Mouse (Mus musculus): Measurements from ENCODE around the gene Psmd13. TPM values are rescaled to one million over a fixed set of nuclear protein-coding genes. Genes with fewer than 3 reads are reported as not detected.
"Not testable (repeated sequence)": the region's sequence is repeated elsewhere in the genome, so short reads cannot be mapped to it uniquely, and the experiment has no call there.

Psmd13 gene
- polyA plus RNA-seq, 1 experiment from 2014 or later = 78.6 TPM

- WGBS (ENCODE audit: missing documents) = 3% methylated on average over 7 of the region's 7 CpGs
- peaks cover 62% of the 10 kb centered on the region for H3K79me2 ChIP-seq (ENCODE audit: inconsistent target)
- H3K36me3 ChIP-seq (ENCODE audit: inconsistent target) = peaks cover 6% of the 10 kb centered on the region; the same call in 1 of the 2 replicates
- H3K4me3 ChIP-seq (ENCODE audit: inconsistent target) = no peak overlapping the region
- H3K27ac ChIP-seq = peak overlapping the region; percentile 33
Observed at GRCm38 (mm10) chr7:140879355-140879754, 2.4 kb upstream of the Psmd13 start.

- peak overlapping the region; percentile 59 for H3K27ac ChIP-seq
- H3K4me3 ChIP-seq (ENCODE audit: inconsistent target) = peak overlapping the region; percentile 100
- H3K36me3 ChIP-seq (ENCODE audit: inconsistent target) = peaks cover 11% of the 10 kb centered on the region; the same call in 1 of the 2 replicates
- WGBS (ENCODE audit: missing documents) = 29% methylated on average over 3 of the region's 3 CpGs
- peaks cover 73% of the 10 kb centered on the region for H3K79me2 ChIP-seq (ENCODE audit: inconsistent target)
Observed at GRCm38 (mm10) chr7:140880419-140880818, 1.3 kb upstream of the Psmd13 start.

GRCm38 (mm10) chr7:140880865-140881515 lies 778 bp upstream of the Psmd13 start:
- 3% methylated on average over 8 of the region's 8 CpGs for WGBS (ENCODE audit: missing documents)
- Histone ChIP-seq H3K79me2 (ENCODE audit: inconsistent target) (peaks cover 78% of the 10 kb centered on the region), H3K27ac (peak overlapping the region; percentile 59), H3K4me3 (ENCODE audit: inconsistent target) (peak overlapping the region; percentile 100), H3K36me3 (ENCODE audit: inconsistent target) (peaks cover 12% of the 10 kb centered on the region; the same call in 1 of the 2 replicates)

GRCm38 (mm10) chr7:140882469-140882803 lies 668 bp downstream of the Psmd13 start:
- 0% methylated on average over 12 of the region's 12 CpGs for WGBS (ENCODE audit: missing documents)

GRCm38 (mm10) chr7:140890636-140891035 lies 8.9 kb downstream of the Psmd13 start:
- H3K79me2 ChIP-seq (ENCODE audit: inconsistent target); H3K27ac ChIP-seq; H3K4me3 ChIP-seq (ENCODE audit: inconsistent target): not testable (repeated sequence)
- WGBS (ENCODE audit: missing documents) = 99% methylated on average over 8 of the region's 16 CpGs
- H3K36me3 ChIP-seq (ENCODE audit: inconsistent target) = peaks cover 75% of the 10 kb centered on the region

More at GRCm38 (mm10) chr7:140882469-140882803, 668 bp downstream of the Psmd13 start:
- H3K79me2 ChIP-seq (ENCODE audit: inconsistent target) = peaks cover 85% of the 10 kb centered on the region
- peak overlapping the region; percentile 90 for H3K27ac ChIP-seq
- H3K4me3 ChIP-seq (ENCODE audit: inconsistent target) = peak overlapping the region; percentile 100
- H3K36me3 ChIP-seq (ENCODE audit: inconsistent target) = peaks cover 26% of the 10 kb centered on the region; the same call in 1 of the 2 replicates

GRCm38 (mm10) chr7:140894031-140894430 lies 12.3 kb downstream of the Psmd13 start:
- Histone ChIP-seq H3K36me3 (ENCODE audit: inconsistent target) (peaks cover 74% of the 10 kb centered on the region), H3K4me3 (ENCODE audit: inconsistent target) (no peak overlapping the region), H3K79me2 (ENCODE audit: inconsistent target) (no peaks in the 10 kb centered on the region), H3K27ac (no peak overlapping the region)
- WGBS (ENCODE audit: missing documents) = 94% methylated on average over 7 of the region's 7 CpGs

GRCm38 (mm10) chr7:140894611-140895010 lies 12.8 kb downstream of the Psmd13 start:
- WGBS (ENCODE audit: missing documents) = 97% methylated on average over 3 of the region's 3 CpGs
- H3K79me2 ChIP-seq (ENCODE audit: inconsistent target) = no peaks in the 10 kb centered on the region
- H3K4me3 ChIP-seq (ENCODE audit: inconsistent target) = no peak overlapping the region
- H3K36me3 ChIP-seq (ENCODE audit: inconsistent target) = peaks cover 73% of the 10 kb centered on the region
- H3K27ac ChIP-seq = no peak overlapping the region

- 98% methylated on average over 7 of the region's 7 CpGs for WGBS (ENCODE audit: missing documents)
- no peak overlapping the region for H3K27ac ChIP-seq
- no peaks in the 10 kb centered on the region for H3K79me2 ChIP-seq (ENCODE audit: inconsistent target)
- peaks cover 57% of the 10 kb centered on the region for H3K36me3 ChIP-seq (ENCODE audit: inconsistent target)
- H3K4me3 ChIP-seq (ENCODE audit: inconsistent target) = no peak overlapping the region
Observed at GRCm38 (mm10) chr7:140897863-140898262, 16.1 kb downstream of the Psmd13 start.

GRCm38 (mm10) chr7:140899121-140899520 lies 17.4 kb downstream of the Psmd13 start:
- H3K4me3 ChIP-seq (ENCODE audit: inconsistent target) = no peak overlapping the region
- no peak overlapping the region for H3K27ac ChIP-seq
- H3K36me3 ChIP-seq (ENCODE audit: inconsistent target) = peaks cover 47% of the 10 kb centered on the region
- WGBS (ENCODE audit: missing documents) = 97% methylated on average over 3 of the region's 3 CpGs
- H3K79me2 ChIP-seq (ENCODE audit: inconsistent target) = no peaks in the 10 kb centered on the region

- no peak within 1 kb of the TSS for H3K27ac ChIP-seq
- no peak within 1 kb of the TSS for H3K4me3 ChIP-seq (ENCODE audit: inconsistent target)
- H3K79me2 ChIP-seq (ENCODE audit: inconsistent target) = no peaks in the 10 kb centered on the region
- peaks cover 38% of the 10 kb centered on the region for H3K36me3 ChIP-seq (ENCODE audit: inconsistent target)
- 86% methylated on average over 10 of the region's 10 CpGs for WGBS (ENCODE audit: missing documents)
Observed at GRCm38 (mm10) chr7:140900220-140900619, 18.5 kb downstream of the Psmd13 start, which contains the start of gene Cox8b. Gene Cox8b (minus strand): TSS chr7:140900446.

- Histone ChIP-seq H3K79me2 (ENCODE audit: inconsistent target) (no peaks in the 10 kb centered on the region), H3K36me3 (ENCODE audit: inconsistent target) (peaks cover 22% of the 10 kb centered on the region), H3K27ac (no peak overlapping the region), H3K4me3 (ENCODE audit: inconsistent target) (no peak overlapping the region)
- 91% methylated on average over 15 of the region's 15 CpGs for WGBS (ENCODE audit: missing documents)
Observed at GRCm38 (mm10) chr7:140902036-140902875, 20.5 kb downstream of the Psmd13 start.

- Histone ChIP-seq H3K27ac (no peak overlapping the region), H3K79me2 (ENCODE audit: inconsistent target) (no peaks in the 10 kb centered on the region), H3K36me3 (ENCODE audit: inconsistent target) (peaks cover 13% of the 10 kb centered on the region), H3K4me3 (ENCODE audit: inconsistent target) (no peak overlapping the region)
- 28% methylated on average over 13 of the region's 13 CpGs for WGBS (ENCODE audit: missing documents)
Observed at GRCm38 (mm10) chr7:140903212-140903611, 21.4 kb downstream of the Psmd13 start.

GRCm38 (mm10) chr7:140905642-140906081 lies 23.9 kb downstream of the Psmd13 start:
- Histone ChIP-seq H3K27ac (no peak overlapping the region), H3K4me3 (ENCODE audit: inconsistent target) (no peak overlapping the region), H3K36me3 (ENCODE audit: inconsistent target) (no peaks in the 10 kb centered on the region), H3K79me2 (ENCODE audit: inconsistent target) (no peaks in the 10 kb centered on the region)
- 92% methylated on average over 2 of the region's 2 CpGs for WGBS (ENCODE audit: missing documents)

- no peak overlapping the region for H3K27ac ChIP-seq
- WGBS (ENCODE audit: missing documents) = 92% methylated on average over 13 of the region's 13 CpGs
- no peaks in the 10 kb centered on the region for H3K79me2 ChIP-seq (ENCODE audit: inconsistent target)
- H3K36me3 ChIP-seq (ENCODE audit: inconsistent target) = no peaks in the 10 kb centered on the region
- no peak overlapping the region for H3K4me3 ChIP-seq (ENCODE audit: inconsistent target)
Observed at GRCm38 (mm10) chr7:140907131-140907530, 25.4 kb downstream of the Psmd13 start.

GRCm38 (mm10) chr7:140907697-140908096 lies 25.9 kb downstream of the Psmd13 start:
- H3K27ac ChIP-seq = no peak overlapping the region
- no peak overlapping the region for H3K4me3 ChIP-seq (ENCODE audit: inconsistent target)
- H3K79me2 ChIP-seq (ENCODE audit: inconsistent target) = no peaks in the 10 kb centered on the region
- no peaks in the 10 kb centered on the region for H3K36me3 ChIP-seq (ENCODE audit: inconsistent target)
- 85% methylated on average over 7 of the region's 7 CpGs for WGBS (ENCODE audit: missing documents)
